Mouse (Mus musculus) embryonic facial prominence, embryonic 14.5 days (tissue): ENCODE results near the gene Snx4. TPM values are rescaled to one million over a fixed set of nuclear protein-coding genes. Genes with fewer than 3 reads are reported as not detected.

Experiments used
- polyA plus RNA-seq: library from polyadenylated mRNA; unstranded; fragments of >200 nt; fragmentation: Nextera tagmentation; extraction: Ambion mirVana; gene quantifications from 2 replicates; pipeline ENCODE4 v1.2.1, GENCODE M21; 2014

The Snx4 gene
- polyA plus RNA-seq, 1 experiment from 2014 or later = 94.6 TPM

Other genes starting within 250 kb of the Snx4 start
- 3.1 and 7.4 TPM in 2 replicates for gene Iqcg, start 195.2 kb upstream of the Snx4 start, polyA plus RNA-seq
- 940 and 1,079 TPM in 2 replicates for gene Rpl35a, start 195.0 kb upstream of the Snx4 start, polyA plus RNA-seq
- 2.3 and 2.5 TPM in 2 replicates for gene Lmln, start 188.9 kb upstream of the Snx4 start, polyA plus RNA-seq
- 18.7 and 19.1 TPM in 2 replicates for gene Osbpl11, start 66.4 kb upstream of the Snx4 start, polyA plus RNA-seq
- gene Zfp148, start 129.4 kb downstream of the Snx4 start, polyA plus RNA-seq = 51.0 and 51.8 TPM in 2 replicates